Mouse (Mus musculus): ENCODE measurements around the gene Cox7a1. TPM values are rescaled to one million over a fixed set of nuclear protein-coding genes. Genes with fewer than 3 reads are reported as not detected.

The Cox7a1 gene
- total RNA-seq, 1 experiment, result 54.8 TPM

- H3K27ac ChIP-seq (ENCODE audit: insufficient read depth, low read depth, low read length, poor library complexity, severe bottlenecking), result peak overlapping the region; percentile 25; the same call in 1 of the 2 replicates
- no peak for DNase-seq (ENCODE audit: low read depth, low spot score)
- H3K9ac ChIP-seq (ENCODE audit: insufficient read depth, low read depth, low read length, poor library complexity, severe bottlenecking), result peak overlapping the region; percentile 89
- peaks cover 0 to 6% of the 10 kb centered on the region in 2 experiments; a peak in 1 of 4 replicates for H3K4me1 ChIP-seq (ENCODE audit: control insufficient read depth in 2 of 2, insufficient read depth in 2 of 2, low read length in 2 of 2, poor library complexity in 1 of 2)
- H3K36me3 ChIP-seq (ENCODE audit: control insufficient read depth, insufficient read depth, low read length, poor library complexity, severe bottlenecking), result no peaks in the 10 kb centered on the region
- TF ChIP-seq CHD2 (IDR thresholded peaks at IDR 0.05; ENCODE audit: low read depth, low read length) (no peak), ZC3H11A (IDR thresholded peaks at IDR 0.05; ENCODE audit: borderline replicate concordance, low read depth, low read length) (no peak)
- no peaks in the 10 kb centered on the region for H3K9me3 ChIP-seq (ENCODE audit: control insufficient read depth, insufficient read depth, low read depth, low read length)
- peak overlapping the region; percentile 96 to 98 for H3K4me3 ChIP-seq (ENCODE audit: insufficient read depth in 1 of 2, low read depth in 1 of 2, low read length in 2 of 2, poor library complexity in 1 of 2, severe bottlenecking in 1 of 2)
- in situ Hi-C loops (cut with MboI; ENCODE audit: low sequenced_read_pairs in 2 of 2, unreplicated experiment in 2 of 2), result no loop called here
These were observed 14.9 kb upstream of the Cox7a1 start for GRCm38 (mm10) chr7:30168914-30169582.

DNA sequence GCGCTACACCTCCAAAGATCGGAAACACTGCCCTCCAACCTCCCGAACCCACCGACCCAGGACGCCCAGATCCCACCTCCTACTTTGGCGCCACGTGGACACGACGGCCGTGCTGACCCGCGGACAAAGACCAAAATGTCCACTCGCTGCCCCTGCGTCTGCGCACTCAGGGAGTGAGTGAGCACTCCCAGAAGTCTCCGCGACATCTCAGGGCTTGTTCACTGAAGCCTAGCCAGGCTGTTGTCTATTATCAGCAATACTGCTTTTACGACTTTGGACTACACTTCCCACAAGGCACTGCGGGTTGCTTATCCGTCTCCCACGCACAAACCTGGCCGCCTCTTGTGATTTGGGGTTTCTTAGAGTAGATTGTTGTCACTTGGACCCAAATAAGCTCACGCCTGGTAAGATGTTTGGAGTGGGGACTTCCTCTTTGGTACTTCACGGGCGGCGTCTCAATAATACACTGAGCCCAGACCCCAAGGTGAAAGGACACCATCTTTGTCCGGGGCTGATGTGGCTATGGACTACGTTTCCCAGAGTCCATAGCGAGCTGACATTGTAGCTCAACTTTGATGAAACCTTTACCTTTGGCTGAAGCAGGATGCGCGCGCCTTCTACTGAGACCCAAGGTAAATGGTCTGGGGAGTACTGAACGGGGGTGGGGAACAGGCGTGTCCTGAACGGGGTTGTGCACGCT lies 14.2 kb upstream of the Cox7a1 start, which contains the start of gene Zfp146:
Gene Zfp146, minus strand, starts transcription at position 168 of the 700 bp plus-strand sequence.
- H3K27ac ChIP-seq (ENCODE audit: insufficient read depth, low read depth, low read length, poor library complexity, severe bottlenecking), result peak within 1 kb of the TSS; percentile 69
- in situ Hi-C loops (cut with MboI; ENCODE audit: low sequenced_read_pairs in 2 of 2, unreplicated experiment in 2 of 2), result no loop called here
- H3K4me1 ChIP-seq (ENCODE audit: control insufficient read depth in 2 of 2, insufficient read depth in 2 of 2, low read length in 2 of 2, poor library complexity in 1 of 2), result peaks cover 0 to 6% of the 10 kb centered on the region in 2 experiments; a peak in 1 of 4 replicates
- peak within 1 kb of the TSS; percentile 96 to 98 for H3K4me3 ChIP-seq (ENCODE audit: insufficient read depth in 1 of 2, low read depth in 1 of 2, low read length in 2 of 2, poor library complexity in 1 of 2, severe bottlenecking in 1 of 2)
- no peaks in the 10 kb centered on the region for H3K9me3 ChIP-seq (ENCODE audit: control insufficient read depth, insufficient read depth, low read depth, low read length)
- TF ChIP-seq HCFC1 (IDR thresholded peaks at IDR 0.05; ENCODE audit: borderline replicate concordance, insufficient read depth, low read length) (peak; percentile 90), MAFK (IDR thresholded peaks at IDR 0.05; ENCODE audit: insufficient read depth, low read depth, low read length) (0 out of 2 replicates have a peak, but pooled peaks have one; percentile 28), ZNF384 (IDR thresholded peaks at IDR 0.05; ENCODE audit: low read depth, low read length) (no peak)
- peak within 1 kb of the TSS; percentile 89 for H3K9ac ChIP-seq (ENCODE audit: insufficient read depth, low read depth, low read length, poor library complexity, severe bottlenecking)
- no peaks in the 10 kb centered on the region for H3K36me3 ChIP-seq (ENCODE audit: control insufficient read depth, insufficient read depth, low read length, poor library complexity, severe bottlenecking)
- peak; percentile 91 for DNase-seq (ENCODE audit: low read depth, low spot score)

- no peak overlapping the region for H3K27ac ChIP-seq (ENCODE audit: insufficient read depth, low read depth, low read length, poor library complexity, severe bottlenecking)
- H3K36me3 ChIP-seq (ENCODE audit: control insufficient read depth, insufficient read depth, low read length, poor library complexity, severe bottlenecking), result no peaks in the 10 kb centered on the region
- peaks cover 0 to 6% of the 10 kb centered on the region in 2 experiments; a peak in 1 of 4 replicates for H3K4me1 ChIP-seq (ENCODE audit: control insufficient read depth in 2 of 2, insufficient read depth in 2 of 2, low read length in 2 of 2, poor library complexity in 1 of 2)
- no peaks in the 10 kb centered on the region for H3K9me3 ChIP-seq (ENCODE audit: control insufficient read depth, insufficient read depth, low read depth, low read length)
- no peak for DNase-seq (ENCODE audit: low read depth, low spot score)
- in situ Hi-C loops (cut with MboI; ENCODE audit: low sequenced_read_pairs in 2 of 2, unreplicated experiment in 2 of 2), result no loop called here
- peak overlapping the region; percentile 35; the same call in 1 of the 2 replicates for H3K9ac ChIP-seq (ENCODE audit: insufficient read depth, low read depth, low read length, poor library complexity, severe bottlenecking)
- H3K4me3 ChIP-seq (ENCODE audit: insufficient read depth in 1 of 2, low read depth in 1 of 2, low read length in 2 of 2, poor library complexity in 1 of 2, severe bottlenecking in 1 of 2), result peak overlapping the region; percentile 96 to 98
- TF ChIP-seq CHD2 (IDR thresholded peaks at IDR 0.05; ENCODE audit: low read depth, low read length) (no peak), HCFC1 (IDR thresholded peaks at IDR 0.05; ENCODE audit: borderline replicate concordance, insufficient read depth, low read length) (no peak), ZNF384 (IDR thresholded peaks at IDR 0.05; ENCODE audit: low read depth, low read length) (no peak), MAFK (IDR thresholded peaks at IDR 0.05; ENCODE audit: insufficient read depth, low read depth, low read length) (no peak), ZC3H11A (IDR thresholded peaks at IDR 0.05; ENCODE audit: borderline replicate concordance, low read depth, low read length) (no peak)
These were observed 13.5 kb upstream of the Cox7a1 start for GRCm38 (mm10) chr7:30170283-30170951.

GRCm38 (mm10) chr7:30176474-30176873 lies 7.5 kb upstream of the Cox7a1 start:
- in situ Hi-C loops (cut with MboI; ENCODE audit: low sequenced_read_pairs in 2 of 2, unreplicated experiment in 2 of 2), result no loop called here
- Histone ChIP-seq H3K27ac (ENCODE audit: insufficient read depth, low read depth, low read length, poor library complexity, severe bottlenecking) (no peak overlapping the region), H3K4me3 (ENCODE audit: insufficient read depth in 1 of 2, low read depth in 1 of 2, low read length in 2 of 2, poor library complexity in 1 of 2, severe bottlenecking in 1 of 2) (no peak overlapping the region), H3K4me1 (ENCODE audit: control insufficient read depth in 2 of 2, insufficient read depth in 2 of 2, low read length in 2 of 2, poor library complexity in 1 of 2) (no peaks in the 10 kb centered on the region), H3K36me3 (ENCODE audit: control insufficient read depth, insufficient read depth, low read length, poor library complexity, severe bottlenecking) (no peaks in the 10 kb centered on the region), H3K9ac (ENCODE audit: insufficient read depth, low read depth, low read length, poor library complexity, severe bottlenecking) (no peak overlapping the region), H3K9me3 (ENCODE audit: control insufficient read depth, insufficient read depth, low read depth, low read length) (no peaks in the 10 kb centered on the region)
- TF ChIP-seq CHD2 (IDR thresholded peaks at IDR 0.05; ENCODE audit: low read depth, low read length) (no peak), ZNF384 (IDR thresholded peaks at IDR 0.05; ENCODE audit: low read depth, low read length) (no peak), HCFC1 (IDR thresholded peaks at IDR 0.05; ENCODE audit: borderline replicate concordance, insufficient read depth, low read length) (no peak), ZC3H11A (IDR thresholded peaks at IDR 0.05; ENCODE audit: borderline replicate concordance, low read depth, low read length) (no peak), MAFK (IDR thresholded peaks at IDR 0.05; ENCODE audit: insufficient read depth, low read depth, low read length) (no peak)
- no peak for DNase-seq (ENCODE audit: low read depth, low spot score)
